Mouse (Mus musculus): Measurements from ENCODE around the gene 1700030K09Rik.

The 1700030K09Rik gene

GRCm38 (mm10) chr8:72507505-72507904 lies 63.8 kb downstream of the 1700030K09Rik start:
- no peak for DNase-seq

Measured in kidney, adult 11 months (tissue).